Mouse (Mus musculus) midbrain, embryonic 12.5 days (tissue): Measurements from ENCODE around the gene Helz. TPM values are rescaled to one million over a fixed set of nuclear protein-coding genes. Genes with fewer than 3 reads are reported as not detected.

ENCODE experiments used
- ATAC-seq: fragments of 200-750 bp; cut with Nextera tagmentation; 2 replicates; pipeline ENCODE4 v1.8.0; 2017; ENCODE audit warnings: low read depth, moderate TSS enrichment, moderate library complexity; ENCODE audit not compliant: low FRiP score
- H3K27ac ChIP-seq: fragments of 300-500 bp; sonication (generic); replicated peaks from 2 replicates; pipeline ENCODE4 v1.5.1; 2016; ENCODE audit warnings: mild to moderate bottlenecking
- H3K27me3 ChIP-seq: fragments of 300-500 bp; sonication (generic); 2 replicates; pipeline ENCODE4 v1.6.1; 2016; ENCODE audit warnings: mild to moderate bottlenecking
- H3K36me3 ChIP-seq: fragments of 300-500 bp; sonication (generic); 2 replicates; pipeline ENCODE4 v1.6.1; 2016
- H3K4me1 ChIP-seq: fragments of 300-500 bp; sonication (generic); 2 replicates; pipeline ENCODE4 v1.6.1; 2016
- H3K4me2 ChIP-seq: fragments of 300-500 bp; sonication (generic); replicated peaks from 2 replicates; pipeline ENCODE4 v1.6.1; 2016; ENCODE audit warnings: mild to moderate bottlenecking, moderate library complexity
- H3K4me3 ChIP-seq: fragments of 300-500 bp; sonication (generic); 2 replicates; pipeline ENCODE4 v1.5.1; 2016; ENCODE audit warnings: mild to moderate bottlenecking
- H3K9ac ChIP-seq: fragments of 300-500 bp; sonication (generic); replicated peaks from 2 replicates; pipeline ENCODE4 v1.6.1; 2016; ENCODE audit warnings: mild to moderate bottlenecking, moderate library complexity
- H3K9me3 ChIP-seq: fragments of 300-500 bp; sonication (generic); 2 replicates; pipeline ENCODE4 v1.6.1; 2016; ENCODE audit warnings: mild to moderate bottlenecking
- WGBS: fragments of 180-500 bp; shearing (Covaris S2); methylation state at CpG from one replicate; pipeline ENCODE4 v1.1.7; 2016; 5-methylcytosine and 5-hydroxymethylcytosine counted together
- polyA plus RNA-seq: library from polyadenylated mRNA; unstranded; fragments of >200 nt; fragmentation: Nextera tagmentation; extraction: Ambion mirVana; gene quantifications from 2 replicates; pipeline ENCODE4 v1.2.1, GENCODE M21; 2016

The Helz gene
- polyA plus RNA-seq, 1 experiment from 2014 or later: 20.4 TPM

DNA sequence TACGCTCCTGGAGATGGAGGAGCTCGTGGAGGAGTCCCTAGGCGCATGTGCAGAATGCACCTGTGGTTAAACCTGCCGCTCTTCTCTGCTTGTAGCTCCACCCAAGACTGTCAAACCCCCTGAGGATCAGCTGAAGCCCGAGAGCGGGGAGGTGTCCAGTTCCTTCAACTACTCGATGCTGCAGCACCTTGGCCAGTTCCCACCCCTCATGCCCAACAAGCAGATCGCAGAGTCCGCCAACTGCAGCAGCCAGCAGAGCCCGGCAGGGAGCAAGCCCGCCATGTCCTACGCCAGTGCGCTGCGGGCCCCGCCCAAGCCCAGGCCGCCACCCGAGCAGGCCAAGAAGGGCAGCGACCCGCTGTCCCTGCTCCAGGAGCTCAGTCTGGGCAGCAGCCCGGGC is 138.6 kb downstream of the Helz start:
- Histone ChIP-seq H3K9ac (no peak overlapping the region), H3K27ac (no peak overlapping the region), H3K36me3 (peaks cover 22% of the 10 kb centered on the region), H3K4me2 (no peak overlapping the region), H3K9me3 (no peaks in the 10 kb centered on the region), H3K4me3 (no peak overlapping the region), H3K4me1 (peaks cover 27% of the 10 kb centered on the region), H3K27me3 (no peaks in the 10 kb centered on the region)
- ATAC-seq: no peak
- WGBS: 92% methylated on average over 20 of the region's 20 CpGs

DNA sequence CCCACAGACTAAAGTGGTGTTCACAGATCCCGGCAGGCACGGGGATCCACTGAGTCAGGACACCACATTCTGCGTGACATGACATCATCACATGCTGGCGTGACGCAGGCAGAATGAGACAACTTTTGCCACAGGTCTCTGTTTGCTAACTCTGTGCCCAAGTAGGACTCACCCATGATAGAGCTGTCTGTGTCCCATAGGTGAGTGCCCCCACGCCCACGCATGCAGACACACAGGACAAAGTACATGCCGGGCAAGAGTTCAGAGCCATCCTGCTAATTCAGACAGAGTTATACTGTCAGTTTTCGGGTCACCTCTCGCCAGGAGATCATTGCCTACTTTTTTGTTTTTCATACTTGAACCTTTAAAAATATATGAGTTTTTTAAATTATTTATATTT is 140.8 kb downstream of the Helz start:
- Histone ChIP-seq H3K9me3 (no peaks in the 10 kb centered on the region), H3K4me3 (no peak overlapping the region), H3K36me3 (peaks cover 22% of the 10 kb centered on the region), H3K4me1 (peaks cover 10% of the 10 kb centered on the region), H3K9ac (no peak overlapping the region), H3K4me2 (no peak overlapping the region), H3K27ac (no peak overlapping the region), H3K27me3 (no peaks in the 10 kb centered on the region)
- 99% methylated on average over 10 of the region's 10 CpGs for WGBS
- no peak for ATAC-seq

DNA sequence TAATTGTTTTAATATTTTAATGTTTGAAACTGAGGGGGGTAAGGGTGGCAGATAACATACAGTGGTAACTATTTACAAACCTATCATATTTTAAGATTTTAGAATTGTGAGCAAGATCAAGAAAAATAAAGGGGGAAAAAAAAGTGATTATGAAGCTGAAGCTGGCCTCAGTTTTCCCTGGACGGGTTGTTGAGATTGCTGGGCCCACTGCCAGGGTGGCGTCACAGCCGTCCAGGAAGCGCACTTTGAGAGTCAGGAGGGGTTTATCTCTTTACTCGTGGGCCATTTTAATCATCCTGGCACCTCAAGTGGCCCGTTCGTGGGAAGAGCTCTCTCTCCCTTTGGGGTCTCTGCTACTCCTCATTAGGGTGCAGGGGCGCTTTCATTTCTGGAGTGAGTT is 143.8 kb downstream of the Helz start:
- no peak overlapping the region for H3K27ac ChIP-seq
- no peak overlapping the region for H3K4me2 ChIP-seq
- no peaks in the 10 kb centered on the region for H3K27me3 ChIP-seq
- no peak for ATAC-seq
- WGBS: 74% methylated on average over 8 of the region's 8 CpGs
- H3K4me3 ChIP-seq: no peak overlapping the region
- H3K9me3 ChIP-seq: no peaks in the 10 kb centered on the region
- no peaks in the 10 kb centered on the region for H3K4me1 ChIP-seq
- peaks cover 6% of the 10 kb centered on the region for H3K36me3 ChIP-seq
- H3K9ac ChIP-seq: no peak overlapping the region

DNA sequence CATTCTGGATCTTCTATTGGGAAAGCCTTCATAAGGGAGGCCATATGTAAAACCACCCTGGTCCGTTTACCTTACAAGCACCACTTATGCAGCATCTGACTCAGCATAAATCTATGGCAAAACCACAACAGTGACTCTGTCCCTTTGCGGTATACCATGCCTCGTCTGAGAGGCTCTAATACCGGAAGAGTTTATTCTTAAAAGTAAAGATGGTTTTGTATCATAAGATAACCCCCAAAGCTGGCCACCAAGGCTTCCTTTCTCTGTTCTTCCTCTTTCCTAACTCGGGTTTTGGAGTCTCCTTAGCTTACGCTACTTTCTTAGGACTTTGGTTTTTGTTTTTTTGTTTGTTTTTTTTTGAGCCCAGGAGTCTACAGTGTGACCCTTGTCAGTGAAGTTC is 145.6 kb downstream of the Helz start:
- 83% methylated on average over 6 of the region's 6 CpGs for WGBS
- ATAC-seq: no peak
- no peak overlapping the region for H3K4me2 ChIP-seq

DNA sequence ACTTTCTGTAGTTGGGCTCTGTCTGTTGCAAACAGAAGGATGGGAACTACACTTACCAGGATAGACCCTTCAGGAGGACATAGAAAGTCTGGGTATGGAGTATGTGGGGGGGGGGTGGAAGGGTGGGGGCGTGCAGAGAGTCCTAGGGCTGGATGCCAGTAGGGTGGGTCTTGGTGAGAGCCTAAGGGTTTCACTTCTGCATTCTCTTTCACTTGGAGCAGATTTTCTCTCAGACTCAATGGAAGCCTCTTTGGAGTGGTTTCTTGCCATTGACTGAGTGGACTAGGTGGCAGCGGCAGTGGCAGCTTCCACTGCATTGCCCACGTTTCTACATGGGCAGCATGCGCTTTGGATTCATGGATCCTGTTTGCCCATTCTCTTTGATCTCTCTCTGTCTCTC is 152.2 kb downstream of the Helz start:
- Histone ChIP-seq H3K36me3 (no peaks in the 10 kb centered on the region), H3K9me3 (no peaks in the 10 kb centered on the region), H3K4me1 (peaks cover 14% of the 10 kb centered on the region; the same call in 1 of the 2 replicates), H3K27ac (no peak overlapping the region), H3K4me2 (no peak overlapping the region), H3K27me3 (peaks cover 26% of the 10 kb centered on the region), H3K4me3 (no peak overlapping the region), H3K9ac (no peak overlapping the region)
- ATAC-seq: no peak
- 91% methylated on average over 4 of the region's 4 CpGs for WGBS

More for the DNA sequence above, 145.6 kb downstream of the Helz start:
- Histone ChIP-seq H3K27me3 (no peaks in the 10 kb centered on the region), H3K4me3 (no peak overlapping the region), H3K9me3 (no peaks in the 10 kb centered on the region), H3K9ac (no peak overlapping the region), H3K4me1 (no peaks in the 10 kb centered on the region), H3K36me3 (peaks cover 2% of the 10 kb centered on the region), H3K27ac (no peak overlapping the region)

DNA sequence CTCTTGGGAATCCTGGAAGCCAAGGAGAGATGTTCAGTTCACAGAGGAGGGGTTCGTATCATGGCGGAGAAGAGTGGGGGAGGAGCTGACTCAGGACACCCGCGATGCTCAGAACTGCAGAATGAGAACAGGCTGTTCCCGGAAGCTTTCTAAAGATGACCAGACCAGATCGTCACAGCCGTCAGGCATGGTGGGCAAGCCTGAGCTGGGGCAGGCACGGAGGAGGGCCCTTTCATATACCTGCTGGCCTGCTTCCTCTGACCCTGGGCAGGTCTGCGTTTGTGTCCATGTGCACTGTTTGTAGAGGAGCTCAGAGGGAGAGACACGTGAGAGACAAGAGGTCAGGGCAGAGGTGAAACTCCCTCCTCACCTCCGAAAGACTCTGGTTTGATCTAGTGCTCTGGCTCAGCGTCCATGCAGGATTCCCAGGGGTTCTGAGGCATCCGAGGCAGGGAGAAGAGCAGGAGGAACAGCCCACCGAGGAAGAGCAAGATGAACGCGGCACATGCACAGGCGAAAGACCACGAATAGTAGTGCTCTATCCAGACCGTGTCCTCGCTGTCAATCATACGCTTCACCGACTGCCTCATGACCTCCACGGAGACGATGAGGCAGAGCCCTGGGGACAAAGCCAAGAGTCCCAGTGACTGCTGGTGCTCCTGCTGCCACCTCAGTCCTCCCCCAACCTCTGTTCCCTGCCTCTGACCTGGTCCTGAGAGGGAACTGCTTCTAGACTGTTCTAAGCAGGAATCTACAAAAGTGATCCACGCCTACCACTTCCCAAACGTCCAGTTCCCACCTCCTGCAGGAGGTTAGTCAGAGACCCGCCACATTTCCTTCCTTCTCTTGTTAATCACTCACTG is 155.8 kb downstream of the Helz start:
- Histone ChIP-seq H3K4me1 (peaks cover 31% of the 10 kb centered on the region), H3K4me2 (no peak overlapping the region), H3K9me3 (no peaks in the 10 kb centered on the region), H3K36me3 (no peaks in the 10 kb centered on the region), H3K4me3 (no peak overlapping the region), H3K27ac (no peak overlapping the region), H3K9ac (no peak overlapping the region), H3K27me3 (peaks cover 47% of the 10 kb centered on the region)
- ATAC-seq: no peak
- 40% methylated on average over 27 of the region's 27 CpGs for WGBS

DNA sequence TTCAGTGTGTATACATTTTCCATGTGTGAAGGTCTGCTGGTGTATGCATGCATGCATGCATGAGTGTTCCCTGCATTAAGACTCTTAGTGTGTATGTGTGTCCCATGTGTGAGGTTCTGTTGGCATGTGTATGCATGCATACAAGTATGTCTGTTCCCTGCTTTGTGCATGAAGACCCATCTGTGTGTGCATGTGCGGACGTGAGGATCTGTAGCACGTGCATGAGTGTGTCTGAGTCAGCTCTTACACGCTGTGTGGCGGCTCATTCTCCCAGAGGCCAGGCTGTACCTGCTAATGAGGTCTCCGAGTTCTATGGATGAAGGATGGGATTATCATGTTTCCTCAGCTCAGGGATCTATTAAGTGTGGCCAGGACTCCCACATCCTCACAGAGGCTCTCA is 157.3 kb downstream of the Helz start:
- Histone ChIP-seq H3K27ac (no peak overlapping the region), H3K27me3 (peaks cover 55% of the 10 kb centered on the region), H3K4me3 (no peak overlapping the region), H3K9ac (no peak overlapping the region), H3K36me3 (no peaks in the 10 kb centered on the region), H3K4me1 (peaks cover 33% of the 10 kb centered on the region), H3K9me3 (no peaks in the 10 kb centered on the region), H3K4me2 (no peak overlapping the region)
- ATAC-seq: no peak
- 74% methylated on average over 6 of the region's 6 CpGs for WGBS

DNA sequence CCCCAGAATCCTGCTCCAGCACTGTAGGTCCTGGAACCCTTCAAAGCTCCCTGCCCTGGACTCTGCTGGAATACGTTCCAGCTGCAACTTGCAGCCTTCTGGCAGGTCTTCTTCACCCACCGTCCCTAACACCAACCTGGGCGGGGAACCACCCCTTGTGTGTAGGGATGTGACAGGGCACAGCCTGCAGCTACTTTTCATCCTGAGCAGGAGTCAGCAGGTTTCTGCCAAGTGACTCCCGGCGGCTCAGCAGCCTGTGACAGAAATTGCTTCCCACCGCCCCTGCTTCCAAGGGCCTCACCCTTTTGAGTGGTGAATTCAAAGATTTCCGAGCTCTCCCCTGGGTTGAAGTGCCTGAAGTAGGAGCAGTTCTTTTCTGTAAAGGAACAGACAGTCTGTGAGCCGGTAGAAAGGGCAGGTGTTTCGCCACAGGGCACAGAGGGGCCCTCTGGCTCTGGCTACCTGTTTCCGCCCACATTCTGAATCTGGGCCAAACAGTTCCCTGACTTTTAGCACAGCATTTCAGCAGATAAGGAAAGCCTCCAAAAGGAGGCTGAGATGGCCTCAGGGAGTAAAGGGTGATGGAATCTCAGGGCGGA is 157.8 kb downstream of the Helz start:
- H3K9ac ChIP-seq: no peak overlapping the region
- H3K4me1 ChIP-seq: peaks cover 33% of the 10 kb centered on the region
- no peaks in the 10 kb centered on the region for H3K36me3 ChIP-seq
- ATAC-seq: no peak
- no peak overlapping the region for H3K27ac ChIP-seq
- H3K9me3 ChIP-seq: no peaks in the 10 kb centered on the region
- WGBS: 69% methylated on average over 11 of the region's 11 CpGs
- peaks cover 56% of the 10 kb centered on the region for H3K27me3 ChIP-seq
- no peak overlapping the region for H3K4me3 ChIP-seq
- H3K4me2 ChIP-seq: no peak overlapping the region

DNA sequence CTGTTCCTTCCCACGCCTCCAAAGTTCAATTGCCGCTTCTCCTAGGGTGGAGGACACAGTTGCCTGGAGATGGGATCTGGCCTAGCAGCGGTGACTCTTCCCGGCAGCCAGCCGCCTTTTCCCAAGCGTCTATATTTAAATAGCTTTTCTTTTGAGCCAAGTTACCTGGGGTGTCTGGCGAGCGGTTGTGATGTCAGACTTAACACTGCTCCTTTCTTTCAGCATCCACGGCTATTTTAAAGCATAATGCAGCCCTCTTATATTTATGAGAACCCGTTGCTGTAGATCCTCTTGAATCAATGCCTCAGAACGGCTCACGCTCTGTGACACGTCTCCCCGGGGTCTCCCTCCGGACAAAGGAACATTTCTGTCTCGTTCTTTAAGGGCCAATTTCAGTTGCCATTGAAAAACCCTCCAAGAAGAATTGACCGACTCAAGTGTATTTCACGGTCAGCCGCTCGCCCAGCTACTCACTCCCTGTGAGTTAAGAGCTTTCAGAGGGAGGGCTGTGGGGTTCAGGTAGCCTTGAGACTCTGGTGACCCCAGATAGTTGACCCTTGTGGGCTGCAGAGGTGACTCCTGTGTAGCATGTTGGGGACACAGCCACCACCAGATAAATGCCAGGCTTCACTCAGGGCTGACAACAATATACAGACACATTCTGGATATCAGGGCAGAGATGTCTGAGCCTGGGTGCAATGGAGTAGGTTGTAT is 160.3 kb downstream of the Helz start:
- 0 out of 2 replicates have a peak overlapping the region, but pooled peaks have one; percentile 42 for H3K27ac ChIP-seq
- H3K4me3 ChIP-seq: no peak overlapping the region
- H3K4me1 ChIP-seq: peaks cover 33% of the 10 kb centered on the region
- 21% methylated on average over 20 of the region's 20 CpGs for WGBS
- H3K9me3 ChIP-seq: no peaks in the 10 kb centered on the region
- no peak overlapping the region for H3K9ac ChIP-seq
- H3K4me2 ChIP-seq: peak overlapping the region; percentile 29
- H3K36me3 ChIP-seq: no peaks in the 10 kb centered on the region
- peaks cover 56% of the 10 kb centered on the region for H3K27me3 ChIP-seq
- peak; percentile 81 for ATAC-seq

DNA sequence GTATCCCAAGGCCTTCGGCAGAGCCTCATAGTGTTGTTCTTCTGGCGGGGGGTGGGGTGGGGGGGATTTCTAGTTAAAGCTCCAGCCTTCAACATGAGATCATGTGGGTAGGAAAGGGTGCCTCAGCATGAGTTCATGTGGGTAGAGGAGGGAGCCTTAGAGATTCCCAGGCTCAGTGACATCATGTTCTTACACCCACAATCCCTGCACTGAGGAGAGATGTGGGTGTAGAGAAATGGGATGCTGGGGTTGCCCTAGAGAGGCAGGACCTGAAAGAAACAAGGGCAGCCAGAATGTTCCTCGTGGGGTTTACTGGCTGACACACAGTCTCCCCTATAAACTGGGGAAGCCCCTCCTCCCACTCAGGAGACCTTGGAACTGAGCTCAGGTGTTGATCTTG is 162.6 kb downstream of the Helz start:
- no peak overlapping the region for H3K9ac ChIP-seq
- H3K4me3 ChIP-seq: no peak overlapping the region
- peaks cover 33% of the 10 kb centered on the region for H3K27me3 ChIP-seq
- WGBS: 76% methylated on average over 3 of the region's 3 CpGs
- H3K36me3 ChIP-seq: no peaks in the 10 kb centered on the region
- H3K9me3 ChIP-seq: no peaks in the 10 kb centered on the region
- H3K4me2 ChIP-seq: no peak overlapping the region
- no peak overlapping the region for H3K27ac ChIP-seq
- peaks cover 17% of the 10 kb centered on the region for H3K4me1 ChIP-seq
- ATAC-seq: no peak

DNA sequence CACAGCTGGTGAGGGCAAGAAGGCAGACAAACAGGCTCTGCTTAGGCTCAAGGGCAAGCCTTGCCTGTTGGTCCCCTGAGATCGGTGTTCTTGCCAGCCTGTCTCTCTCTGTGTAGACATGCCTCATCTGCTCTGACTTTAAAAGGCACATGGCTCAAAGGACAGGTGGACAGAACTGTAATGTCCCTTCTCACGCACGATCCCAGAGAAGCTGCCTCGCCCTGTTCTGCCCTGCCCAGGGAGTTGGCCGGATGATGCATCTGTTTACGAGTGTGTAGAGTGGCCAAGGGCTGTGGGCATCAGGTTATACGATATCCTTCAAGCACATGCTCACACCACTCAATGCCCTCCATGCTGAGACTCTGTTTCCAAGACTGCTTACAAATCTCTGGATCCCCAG is 166.6 kb downstream of the Helz start:
- ATAC-seq: no peak
- Histone ChIP-seq H3K9me3 (0 out of 2 replicates have a peak, but pooled peaks cover 4% of the 10 kb centered on the region), H3K9ac (no peak overlapping the region), H3K4me3 (no peak overlapping the region), H3K27ac (no peak overlapping the region), H3K27me3 (peaks cover 15% of the 10 kb centered on the region; the same call in 1 of the 2 replicates), H3K36me3 (no peaks in the 10 kb centered on the region), H3K4me2 (no peak overlapping the region), H3K4me1 (no peaks in the 10 kb centered on the region; the same call in 1 of the 2 replicates)
- WGBS: 87% methylated on average over 7 of the region's 7 CpGs
